Mouse (Mus musculus) hindbrain, postnatal 0 days (tissue): ENCODE data around the gene Theg. TPM values are rescaled to one million over a fixed set of nuclear protein-coding genes. Genes with fewer than 3 reads are reported as not detected.

ENCODE experiments used
- ATAC-seq: fragments of 200-750 bp; cut with Nextera tagmentation; 2 replicates; pipeline ENCODE4 v1.8.0; 2017; ENCODE audit warnings: mild to moderate bottlenecking, moderate TSS enrichment, moderate library complexity
- DNase-seq: peaks from one replicate; pipeline ENCODE4 v3.0.0-alpha.2; 2015; ENCODE audit warnings: low spot score
- H3K27ac ChIP-seq: fragments of 300-500 bp; sonication (generic); 2 replicates; pipeline ENCODE4 v1.5.1; 2014; ENCODE audit warnings: mild to moderate bottlenecking
- H3K27me3 ChIP-seq: fragments of 300-500 bp; sonication (generic); 2 replicates; pipeline ENCODE4 v1.6.1; 2014; ENCODE audit warnings: low read length, mixed read lengths; ENCODE audit not compliant: insufficient read depth
- H3K36me3 ChIP-seq: fragments of 300-500 bp; sonication (generic); 2 replicates; pipeline ENCODE4 v1.6.1; 2014; ENCODE audit warnings: low read length, mixed read lengths; ENCODE audit not compliant: insufficient read depth
- H3K4me1 ChIP-seq: fragments of 300-500 bp; sonication (generic); 2 replicates; pipeline ENCODE4 v1.6.1; 2014; ENCODE audit warnings: antibody characterized with exemption, low read length, mixed read lengths; ENCODE audit not compliant: insufficient read depth
- H3K4me2 ChIP-seq: fragments of 300-500 bp; sonication (generic); 2 replicates; pipeline ENCODE4 v1.6.1; 2014; ENCODE audit warnings: low read depth, mild to moderate bottlenecking, low read length, moderate library complexity, mixed read lengths
- H3K4me3 ChIP-seq: fragments of 300-500 bp; sonication (generic); 2 replicates; pipeline ENCODE4 v1.5.1; 2014; ENCODE audit warnings: low read length
- H3K9ac ChIP-seq: fragments of 300-500 bp; sonication (generic); replicated peaks from 2 replicates; pipeline ENCODE4 v1.6.1; 2014; ENCODE audit warnings: mild to moderate bottlenecking, low read length, moderate library complexity, mixed read lengths
- H3K9me3 ChIP-seq: fragments of 300-500 bp; sonication (generic); 2 replicates; pipeline ENCODE4 v1.6.1; 2016; ENCODE audit warnings: low read length, mixed read lengths
- CTCF ChIP-seq: IDR thresholded peaks from 2 replicates; pipeline ENCODE4 v1.5.1; 2016; ENCODE audit warnings: antibody characterized with exemption, control low read depth, low read depth
- WGBS: fragments of 180-500 bp; shearing (Covaris S2); extraction: QIAGEN DNeasy Blood & Tissue Kit; methylation state at CpG from one replicate; pipeline ENCODE4 v1.1.7; 2014; 5-methylcytosine and 5-hydroxymethylcytosine counted together
- polyA plus RNA-seq: library from polyadenylated mRNA; unstranded; fragments of >200 nt; fragmentation: Nextera tagmentation; extraction: Ambion mirVana; gene quantifications from 2 replicates; pipeline ENCODE4 v1.2.1, GENCODE M21; 2015
- total RNA-seq: library from RNA; depleted of rRNA; stranded (reverse); fragments of >200 nt; gene quantifications from 2 replicates; pipeline ENCODE4 v1.2.3, GENCODE M21; 2014

Gene Theg
- total and polyA plus RNA-seq, 2 experiments from 2014 or later: not detected

GRCm38 (mm10) chr10:79541522-79541921, 45.6 kb downstream of the Theg start:
- no peaks in the 10 kb centered on the region for H3K4me1 ChIP-seq
- no peaks in the 10 kb centered on the region for H3K27me3 ChIP-seq
- H3K27ac ChIP-seq: no peak overlapping the region
- no peak for TF ChIP-seq CTCF
- 57% methylated on average over 15 of the region's 15 CpGs for WGBS
- H3K4me2 ChIP-seq: no peak overlapping the region
- ATAC-seq: no peak
- no peaks in the 10 kb centered on the region for H3K9me3 ChIP-seq
- peaks cover 56% of the 10 kb centered on the region for H3K36me3 ChIP-seq
- no peak overlapping the region for H3K4me3 ChIP-seq
- no peak overlapping the region for H3K9ac ChIP-seq
- DNase-seq: no peak

GRCm38 (mm10) chr10:79540746-79541145, 46.4 kb downstream of the Theg start:
- no peak overlapping the region for H3K9ac ChIP-seq
- H3K4me2 ChIP-seq: no peak overlapping the region
- ATAC-seq (no peak), DNase-seq (no peak)
- H3K27me3 ChIP-seq: no peaks in the 10 kb centered on the region
- no peaks in the 10 kb centered on the region for H3K9me3 ChIP-seq
- no peak for TF ChIP-seq CTCF
- peaks cover 51% of the 10 kb centered on the region for H3K36me3 ChIP-seq
- no peak overlapping the region for H3K4me3 ChIP-seq
- no peak overlapping the region for H3K27ac ChIP-seq
- no peaks in the 10 kb centered on the region for H3K4me1 ChIP-seq
- WGBS: 89% methylated on average over 11 of the region's 11 CpGs

GRCm38 (mm10) chr10:79539701-79540495, 47.2 kb downstream of the Theg start:
- H3K27ac ChIP-seq: no peak overlapping the region
- H3K27me3 ChIP-seq: no peaks in the 10 kb centered on the region
- peaks cover 46% of the 10 kb centered on the region for H3K36me3 ChIP-seq
- no peak overlapping the region for H3K4me3 ChIP-seq
- H3K4me2 ChIP-seq: no peak overlapping the region
- ATAC-seq (no peak), DNase-seq (no peak)
- 89% methylated on average over 16 of the region's 16 CpGs for WGBS
- no peaks in the 10 kb centered on the region for H3K9me3 ChIP-seq
- TF ChIP-seq CTCF: no peak
- H3K9ac ChIP-seq: no peak overlapping the region
- no peaks in the 10 kb centered on the region for H3K4me1 ChIP-seq

GRCm38 (mm10) chr10:79538873-79539272, 48.3 kb downstream of the Theg start:
- TF ChIP-seq CTCF: no peak

GRCm38 (mm10) chr10:79538323-79538722, 48.8 kb downstream of the Theg start:
- H3K9me3 ChIP-seq: no peaks in the 10 kb centered on the region
- DNase-seq: no peak
- H3K9ac ChIP-seq: no peak overlapping the region
- H3K36me3 ChIP-seq: peaks cover 32% of the 10 kb centered on the region
- H3K4me1 ChIP-seq: peaks cover 3% of the 10 kb centered on the region; the same call in 1 of the 2 replicates
- no peak for ATAC-seq
- 78% methylated on average over 3 of the region's 3 CpGs for WGBS
- H3K27ac ChIP-seq: no peak overlapping the region
- no peaks in the 10 kb centered on the region for H3K27me3 ChIP-seq
- H3K4me3 ChIP-seq: no peak overlapping the region
- no peak overlapping the region for H3K4me2 ChIP-seq
- no peak for TF ChIP-seq CTCF

More at GRCm38 (mm10) chr10:79538873-79539272, 48.3 kb downstream of the Theg start:
- Histone ChIP-seq H3K27me3 (no peaks in the 10 kb centered on the region), H3K4me2 (no peak overlapping the region), H3K9me3 (no peaks in the 10 kb centered on the region), H3K4me1 (no peaks in the 10 kb centered on the region), H3K36me3 (peaks cover 37% of the 10 kb centered on the region), H3K9ac (no peak overlapping the region), H3K27ac (no peak overlapping the region), H3K4me3 (no peak overlapping the region)
- DNase-seq: no peak
- WGBS: 76% methylated on average over 4 of the region's 4 CpGs
- no peak for ATAC-seq

- no peaks in the 10 kb centered on the region for H3K9me3 ChIP-seq
- peaks cover 27% of the 10 kb centered on the region for H3K36me3 ChIP-seq
- DNase-seq (no peak), ATAC-seq (no peak)
- no peak overlapping the region for H3K4me3 ChIP-seq
- H3K4me1 ChIP-seq: peaks cover 7% of the 10 kb centered on the region; the same call in 1 of the 2 replicates
- no peak overlapping the region for H3K9ac ChIP-seq
- WGBS: 92% methylated on average over 2 of the region's 2 CpGs
- no peak for TF ChIP-seq CTCF
- no peak overlapping the region for H3K4me2 ChIP-seq
- no peak overlapping the region for H3K27ac ChIP-seq
- no peaks in the 10 kb centered on the region for H3K27me3 ChIP-seq
Measured at GRCm38 (mm10) chr10:79537781-79538180, 49.4 kb downstream of the Theg start.

GRCm38 (mm10) chr10:79537271-79537670, 49.9 kb downstream of the Theg start:
- no peak for DNase-seq
- 93% methylated on average over 7 of the region's 7 CpGs for WGBS
- Histone ChIP-seq H3K27ac (no peak overlapping the region), H3K4me2 (no peak overlapping the region), H3K9me3 (no peaks in the 10 kb centered on the region), H3K9ac (no peak overlapping the region), H3K4me1 (peaks cover 8% of the 10 kb centered on the region; the same call in 1 of the 2 replicates), H3K36me3 (peaks cover 23% of the 10 kb centered on the region), H3K27me3 (no peaks in the 10 kb centered on the region), H3K4me3 (no peak overlapping the region)
- TF ChIP-seq CTCF: no peak
- ATAC-seq: no peak
